Mouse (Mus musculus) hindbrain, embryonic 16.5 days (tissue): ENCODE data around the gene Pias1. TPM values are rescaled to one million over a fixed set of nuclear protein-coding genes. Genes with fewer than 3 reads are reported as not detected.

Experiments
- ATAC-seq: fragments of 200-750 bp; cut with Nextera tagmentation; 2 replicates; pipeline ENCODE4 v1.8.0; 2017; ENCODE audit warnings: moderate TSS enrichment, moderate library complexity
- H3K27ac ChIP-seq: fragments of 300-500 bp; sonication (generic); 2 replicates; pipeline ENCODE4 v1.5.1; 2014; ENCODE audit warnings: low read depth, mild to moderate bottlenecking, control low read depth, low read length, moderate library complexity
- H3K27me3 ChIP-seq: fragments of 300-500 bp; sonication (generic); replicated peaks from 2 replicates; pipeline ENCODE4 v1.6.1; 2014; ENCODE audit warnings: low read length; ENCODE audit not compliant: control insufficient read depth, insufficient read depth
- H3K36me3 ChIP-seq: fragments of 300-500 bp; sonication (generic); 2 replicates; pipeline ENCODE4 v1.6.1; 2014; ENCODE audit warnings: mild to moderate bottlenecking, low read length, moderate library complexity, mixed read lengths; ENCODE audit not compliant: control insufficient read depth, insufficient read depth
- H3K4me1 ChIP-seq: fragments of 300-500 bp; sonication (generic); 2 replicates; pipeline ENCODE4 v1.6.1; 2014; ENCODE audit warnings: low read depth, low read length; ENCODE audit not compliant: control insufficient read depth, insufficient read depth
- H3K4me2 ChIP-seq: fragments of 300-500 bp; sonication (generic); 2 replicates; pipeline ENCODE4 v1.6.1; 2014; ENCODE audit warnings: mild to moderate bottlenecking, low read length, control low read depth, moderate library complexity
- H3K4me3 ChIP-seq: fragments of 300-500 bp; sonication (generic); 2 replicates; pipeline ENCODE4 v1.5.1; 2014; ENCODE audit warnings: mild to moderate bottlenecking, low read length, control low read depth, moderate library complexity
- H3K9ac ChIP-seq: fragments of 300-500 bp; sonication (generic); 2 replicates; pipeline ENCODE4 v1.6.1; 2014; ENCODE audit warnings: low read depth, mild to moderate bottlenecking, control low read depth, low read length, moderate library complexity
- H3K9me3 ChIP-seq: fragments of 300-500 bp; sonication (generic); 2 replicates; pipeline ENCODE4 v1.6.1; 2014; ENCODE audit warnings: mild to moderate bottlenecking, low read length, moderate library complexity; ENCODE audit not compliant: control insufficient read depth
- WGBS: fragments of 180-500 bp; shearing (Covaris S2); extraction: QIAGEN DNeasy Blood & Tissue Kit; methylation state at CpG from one replicate; pipeline ENCODE4 v1.1.7; 2014; 5-methylcytosine and 5-hydroxymethylcytosine counted together
- polyA plus RNA-seq: library from polyadenylated mRNA; unstranded; fragments of >200 nt; fragmentation: Nextera tagmentation; extraction: Ambion mirVana; gene quantifications from 2 replicates; pipeline ENCODE4 v1.2.1, GENCODE M21; 2015

The Pias1 gene
- 53.6 and 57.2 TPM in 2 replicates for polyA plus RNA-seq

DNA sequence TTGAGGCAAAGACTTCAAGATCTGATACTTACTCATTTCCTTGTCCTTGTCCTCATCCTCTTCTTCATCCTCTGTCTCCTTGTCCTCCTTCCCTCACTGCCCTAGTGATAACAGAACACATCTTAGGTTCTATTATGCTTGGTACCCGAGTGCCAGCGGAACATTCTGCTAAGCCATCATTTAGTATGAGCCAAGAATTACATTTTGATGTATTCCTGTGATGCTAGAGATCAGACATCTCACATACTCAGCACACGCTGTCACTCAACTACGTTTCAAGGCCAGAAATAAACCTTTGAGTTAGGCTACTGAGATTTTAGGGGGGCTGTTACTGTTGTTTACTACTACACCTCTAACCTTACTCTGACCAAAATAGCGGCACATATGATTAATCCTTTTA lies at the start of gene Pias1:
Pias1 (minus strand) TSS at position 101 of the 400 bp plus-strand sequence.
- no peak within 1 kb of the TSS for H3K9ac ChIP-seq
- no peaks in the 10 kb centered on the region for H3K4me1 ChIP-seq
- H3K36me3 ChIP-seq: no peaks in the 10 kb centered on the region
- no peaks in the 10 kb centered on the region for H3K27me3 ChIP-seq
- H3K4me2 ChIP-seq: no peak within 1 kb of the TSS
- WGBS: 89% methylated on average over 5 of the region's 5 CpGs
- no peaks in the 10 kb centered on the region for H3K9me3 ChIP-seq
- ATAC-seq: no peak
- no peak within 1 kb of the TSS for H3K27ac ChIP-seq
- H3K4me3 ChIP-seq: no peak within 1 kb of the TSS

DNA sequence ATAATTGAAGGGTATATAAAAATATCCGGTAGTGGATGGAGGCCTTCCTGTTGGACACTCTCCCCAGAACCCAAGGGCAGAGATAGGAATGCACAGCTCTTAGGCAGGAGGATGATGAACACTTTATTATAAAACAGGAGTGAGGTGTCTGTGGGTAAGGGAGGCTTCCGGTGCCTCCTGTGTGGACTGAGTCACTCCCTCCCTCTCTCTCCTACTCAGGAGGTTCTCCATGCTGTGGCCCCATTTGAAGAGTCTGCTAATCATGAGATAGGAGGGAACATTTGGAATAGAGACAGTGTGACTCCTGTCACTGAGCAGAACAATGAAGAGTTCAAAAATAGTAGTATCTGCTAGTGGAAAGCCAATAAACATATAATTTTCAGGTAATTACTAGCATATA lies 47.7 kb upstream of the Pias1 start:
- no peak overlapping the region for H3K27ac ChIP-seq
- no peaks in the 10 kb centered on the region for H3K27me3 ChIP-seq
- H3K9me3 ChIP-seq: no peaks in the 10 kb centered on the region
- H3K4me3 ChIP-seq: no peak overlapping the region
- WGBS: 97% methylated on average over 2 of the region's 2 CpGs
- no peak overlapping the region for H3K9ac ChIP-seq
- no peak for ATAC-seq
- H3K4me2 ChIP-seq: no peak overlapping the region
- no peaks in the 10 kb centered on the region for H3K4me1 ChIP-seq
- no peaks in the 10 kb centered on the region for H3K36me3 ChIP-seq

DNA sequence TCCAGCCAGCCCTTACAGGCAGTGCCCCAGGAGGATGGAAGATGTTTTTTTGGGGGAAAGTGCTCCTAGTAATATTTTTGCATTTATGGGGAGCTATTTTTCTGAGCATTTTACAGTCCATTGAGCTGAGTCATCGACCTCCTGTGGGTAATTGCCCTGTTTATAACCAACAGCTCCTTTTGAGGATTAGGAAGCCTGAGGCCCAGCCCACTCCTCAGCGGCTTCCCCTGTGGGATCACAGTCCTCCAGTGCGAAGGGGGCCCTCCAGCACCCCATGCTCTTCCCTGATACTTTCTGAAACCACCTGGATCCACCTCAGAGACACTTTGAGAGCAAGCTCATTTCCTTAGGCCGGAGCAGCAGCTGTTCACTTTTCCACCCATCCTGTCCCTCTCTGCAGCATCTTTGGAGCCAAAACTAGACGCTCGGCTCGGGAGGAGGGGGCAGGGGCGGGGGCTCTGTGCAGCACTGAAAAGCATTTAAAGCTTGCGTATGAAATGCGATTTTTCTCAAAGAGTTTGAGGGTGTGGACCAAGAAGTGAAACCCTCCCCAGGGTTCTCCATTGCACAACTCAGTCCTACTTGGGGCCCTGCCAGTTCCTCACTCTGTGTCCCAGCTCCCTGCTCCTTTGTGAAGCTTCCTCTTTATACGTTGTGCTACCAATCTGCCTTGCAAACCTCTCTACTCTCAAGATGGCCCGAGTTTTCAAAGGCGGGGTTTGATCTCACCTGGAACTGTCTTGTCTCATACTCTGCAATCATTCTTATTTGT lies 43.5 kb upstream of the Pias1 start:
- H3K9ac ChIP-seq: no peak overlapping the region
- no peak for ATAC-seq
- H3K4me2 ChIP-seq: no peak overlapping the region
- no peaks in the 10 kb centered on the region for H3K36me3 ChIP-seq
- no peak overlapping the region for H3K4me3 ChIP-seq
- no peaks in the 10 kb centered on the region for H3K4me1 ChIP-seq
- no peaks in the 10 kb centered on the region; the same call in 1 of the 2 replicates for H3K27me3 ChIP-seq
- WGBS: 67% methylated on average over 13 of the region's 13 CpGs
- H3K27ac ChIP-seq: no peak overlapping the region
- H3K9me3 ChIP-seq: no peaks in the 10 kb centered on the region

DNA sequence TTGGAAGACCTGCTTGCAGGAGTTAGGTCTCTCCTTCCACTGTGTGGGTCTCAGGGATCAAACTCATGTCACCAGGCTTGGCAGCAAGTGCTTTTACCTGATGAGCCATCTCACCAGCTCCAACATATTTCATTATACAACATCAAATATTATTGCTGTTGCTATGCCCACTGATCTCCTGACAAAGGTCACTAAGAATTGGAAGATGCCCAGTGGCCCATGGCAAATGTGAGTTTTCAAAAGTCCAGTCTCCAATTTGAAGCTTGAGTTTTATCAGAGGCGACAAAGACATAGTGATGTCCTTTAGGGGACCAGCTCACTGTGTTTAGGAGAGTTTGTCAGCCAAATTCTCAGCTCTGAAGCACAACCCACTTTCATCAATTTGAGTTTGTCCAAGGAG lies 34.8 kb upstream of the Pias1 start:
- no peaks in the 10 kb centered on the region for H3K36me3 ChIP-seq
- ATAC-seq: no peak
- no peak overlapping the region for H3K4me2 ChIP-seq
- no peaks in the 10 kb centered on the region for H3K4me1 ChIP-seq
- peaks cover 6% of the 10 kb centered on the region; the same call in 1 of the 2 replicates for H3K9me3 ChIP-seq
- H3K27ac ChIP-seq: no peak overlapping the region
- H3K9ac ChIP-seq: no peak overlapping the region
- H3K4me3 ChIP-seq: no peak overlapping the region
- no peaks in the 10 kb centered on the region; the same call in 1 of the 2 replicates for H3K27me3 ChIP-seq
- 86% methylated on average over 1 of the region's 1 CpGs for WGBS

DNA sequence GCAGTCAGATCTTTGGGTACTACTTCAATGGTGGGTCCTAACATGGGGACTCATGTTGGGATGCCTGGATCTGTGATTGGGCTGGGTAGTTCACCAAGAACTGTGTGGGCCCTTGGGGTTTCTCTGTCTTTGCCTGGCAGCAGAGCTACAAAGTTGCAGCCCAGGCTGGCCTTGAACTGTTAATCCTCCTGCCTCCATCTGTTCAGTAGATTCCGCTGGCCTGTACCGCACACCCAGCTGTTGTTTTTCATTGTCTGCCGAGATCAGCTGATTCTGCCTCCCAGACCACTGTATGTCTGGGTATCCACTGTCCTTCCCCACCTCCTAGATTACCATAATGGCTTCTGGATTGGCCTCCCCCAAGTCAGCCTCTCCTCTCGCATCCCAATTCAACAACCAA lies 19.6 kb upstream of the Pias1 start:
- no peak for ATAC-seq
- 91% methylated on average over 4 of the region's 4 CpGs for WGBS
- no peak overlapping the region for H3K4me2 ChIP-seq

DNA sequence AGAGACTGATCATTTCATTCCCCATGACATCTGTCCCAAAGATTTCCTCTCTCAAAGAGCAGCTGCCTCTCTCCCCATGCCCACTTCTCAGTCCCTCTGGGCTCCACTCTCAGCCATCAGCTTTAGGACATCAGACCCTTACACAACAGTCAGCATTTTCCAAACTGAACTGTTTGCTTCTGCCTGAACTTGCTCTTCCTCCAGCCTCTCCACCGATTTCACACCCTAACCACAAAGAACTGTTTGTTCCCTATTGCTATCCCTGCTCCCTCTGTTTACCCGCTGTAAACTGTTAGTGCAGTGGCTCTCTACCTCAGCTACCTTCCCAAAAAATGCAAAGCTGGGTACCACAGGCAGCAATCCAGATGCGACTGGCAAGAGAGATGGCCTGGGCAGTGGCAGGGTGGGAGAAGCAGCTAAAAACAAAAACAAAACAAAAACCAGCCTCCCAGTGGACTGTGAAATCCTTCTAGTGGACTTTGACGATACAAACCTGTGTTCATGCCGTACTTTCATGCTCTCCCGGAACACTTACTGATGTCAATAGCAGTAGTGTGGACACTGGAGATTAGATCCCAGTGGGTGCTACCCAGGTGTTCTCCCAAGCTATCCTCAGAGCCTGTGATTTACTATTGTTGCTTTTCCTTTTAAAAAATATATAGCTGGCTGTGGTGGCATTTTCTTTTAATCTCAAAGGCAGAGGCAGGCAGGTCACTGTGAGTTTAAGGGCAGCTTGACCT lies 18.5 kb upstream of the Pias1 start:
- ATAC-seq: no peak
- no peak overlapping the region for H3K9ac ChIP-seq
- no peak overlapping the region for H3K4me2 ChIP-seq
- H3K4me3 ChIP-seq: no peak overlapping the region
- H3K36me3 ChIP-seq: no peaks in the 10 kb centered on the region
- H3K27ac ChIP-seq: no peak overlapping the region
- H3K27me3 ChIP-seq: no peaks in the 10 kb centered on the region
- H3K9me3 ChIP-seq: no peaks in the 10 kb centered on the region
- H3K4me1 ChIP-seq: no peaks in the 10 kb centered on the region
- 84% methylated on average over 6 of the region's 6 CpGs for WGBS

More for the DNA sequence above, 19.6 kb upstream of the Pias1 start:
- H3K9me3 ChIP-seq: no peaks in the 10 kb centered on the region
- no peak overlapping the region for H3K4me3 ChIP-seq
- H3K9ac ChIP-seq: no peak overlapping the region
- H3K27me3 ChIP-seq: no peaks in the 10 kb centered on the region
- H3K36me3 ChIP-seq: no peaks in the 10 kb centered on the region
- H3K4me1 ChIP-seq: no peaks in the 10 kb centered on the region
- no peak overlapping the region for H3K27ac ChIP-seq

DNA sequence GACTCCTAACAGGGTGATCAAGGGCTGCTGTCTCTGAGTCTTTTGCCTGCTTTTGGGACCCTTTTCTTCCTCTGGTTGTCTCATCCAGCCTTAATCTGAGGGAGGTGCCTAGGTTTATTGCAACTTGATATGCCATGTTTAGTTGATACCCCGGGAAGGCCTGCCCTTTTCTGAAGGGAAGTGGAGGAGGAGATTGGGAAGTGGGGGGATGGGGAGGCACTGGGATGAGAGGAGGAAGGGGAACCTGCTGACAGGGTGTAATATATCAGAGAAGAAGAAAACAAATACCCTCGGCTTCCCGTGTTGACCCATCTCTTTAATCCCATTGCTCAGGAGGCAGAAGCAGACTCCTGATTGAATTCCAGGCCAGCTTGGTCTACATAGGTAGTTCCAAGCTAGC lies 10.8 kb upstream of the Pias1 start:
- no peak for ATAC-seq
- Histone ChIP-seq H3K4me1 (no peaks in the 10 kb centered on the region), H3K9me3 (no peaks in the 10 kb centered on the region), H3K36me3 (no peaks in the 10 kb centered on the region), H3K4me3 (no peak overlapping the region), H3K9ac (no peak overlapping the region), H3K27me3 (no peaks in the 10 kb centered on the region), H3K27ac (no peak overlapping the region), H3K4me2 (no peak overlapping the region)
- WGBS: 60% methylated on average over 3 of the region's 3 CpGs

DNA sequence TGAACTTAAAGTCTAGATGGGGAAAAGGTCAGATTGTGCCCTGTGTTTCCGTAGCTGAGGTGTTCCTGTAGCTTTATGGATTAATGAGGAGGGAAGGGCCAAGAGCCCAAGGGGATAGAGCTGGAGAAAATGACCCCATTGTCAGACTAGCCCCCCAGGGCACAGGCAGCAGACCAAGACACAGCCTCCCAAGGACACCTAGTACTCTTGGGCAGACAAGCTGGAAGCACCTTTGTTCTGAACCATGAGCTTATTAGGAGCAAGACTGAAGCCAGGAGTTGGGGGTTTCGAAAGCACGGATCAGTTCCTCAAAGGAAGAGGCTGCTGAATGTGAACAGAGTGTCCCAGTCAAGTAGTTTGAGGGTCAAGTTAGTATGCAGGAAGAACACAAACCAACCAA lies 9.9 kb upstream of the Pias1 start:
- no peaks in the 10 kb centered on the region for H3K36me3 ChIP-seq
- no peaks in the 10 kb centered on the region for H3K27me3 ChIP-seq
- H3K27ac ChIP-seq: no peak overlapping the region
- ATAC-seq: no peak
- H3K4me3 ChIP-seq: no peak overlapping the region
- H3K9ac ChIP-seq: no peak overlapping the region
- WGBS: 83% methylated on average over 3 of the region's 3 CpGs
- no peaks in the 10 kb centered on the region for H3K4me1 ChIP-seq
- H3K4me2 ChIP-seq: no peak overlapping the region
- H3K9me3 ChIP-seq: no peaks in the 10 kb centered on the region

DNA sequence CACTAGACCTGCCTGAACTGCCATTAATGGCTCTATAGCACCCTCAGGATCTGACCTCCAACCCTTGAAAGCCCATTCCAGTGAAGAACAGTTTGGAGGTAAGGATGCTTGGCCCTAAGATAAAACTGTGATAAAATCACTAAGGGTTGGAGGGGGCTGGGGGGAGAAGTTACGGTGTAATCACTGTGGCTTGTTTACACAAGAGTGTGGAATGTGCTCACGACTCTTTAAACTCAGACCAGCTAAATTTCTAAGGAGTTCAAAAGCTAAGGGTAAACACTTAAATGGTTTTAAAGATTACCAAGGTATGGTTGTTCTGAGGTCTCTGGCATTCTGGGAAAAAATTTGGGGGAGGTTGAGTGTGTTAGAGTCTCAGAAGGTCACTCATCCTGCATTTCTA lies 7.5 kb upstream of the Pias1 start:
- H3K4me1 ChIP-seq: no peaks in the 10 kb centered on the region
- H3K27me3 ChIP-seq: no peaks in the 10 kb centered on the region
- no peak overlapping the region for H3K4me2 ChIP-seq
- H3K9ac ChIP-seq: no peak overlapping the region
- H3K9me3 ChIP-seq: no peaks in the 10 kb centered on the region
- no peak overlapping the region for H3K27ac ChIP-seq
- WGBS: 73% methylated on average over 2 of the region's 2 CpGs
- no peaks in the 10 kb centered on the region for H3K36me3 ChIP-seq
- ATAC-seq: no peak
- H3K4me3 ChIP-seq: no peak overlapping the region
